Mouse (Mus musculus) c-Kit-positive CD71-positive TER-119-positive erythroid progenitor cells, embryonic 14.5 days (primary cell): ENCODE results near the gene Mettl26.

Experiments used
- DNase-seq: peaks from one replicate; pipeline ENCODE4 v3.0.0-alpha.2; 2013; ENCODE audit warnings: low spot score

The Mettl26 gene

DNA sequence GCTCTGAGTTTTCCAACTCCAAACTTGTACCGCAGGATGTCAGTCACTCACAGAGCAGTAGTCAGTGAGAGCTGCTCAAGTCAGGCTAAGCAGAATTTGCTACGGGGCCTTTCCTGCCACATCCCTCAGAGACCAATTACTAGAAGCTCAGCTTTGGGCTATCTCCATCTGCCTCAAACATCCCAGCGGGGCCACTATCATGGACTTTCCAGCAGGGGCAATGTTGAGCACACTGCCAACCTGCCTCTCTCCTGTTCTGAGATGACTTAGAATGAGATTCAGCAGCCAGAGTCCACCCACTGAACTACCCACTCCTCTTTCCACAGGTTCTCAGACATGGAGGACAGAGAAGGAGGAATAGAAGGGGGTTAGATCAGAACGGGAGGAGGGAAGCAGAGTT lies 10.8 kb downstream of the Mettl26 start:
- no peak for DNase-seq

DNA sequence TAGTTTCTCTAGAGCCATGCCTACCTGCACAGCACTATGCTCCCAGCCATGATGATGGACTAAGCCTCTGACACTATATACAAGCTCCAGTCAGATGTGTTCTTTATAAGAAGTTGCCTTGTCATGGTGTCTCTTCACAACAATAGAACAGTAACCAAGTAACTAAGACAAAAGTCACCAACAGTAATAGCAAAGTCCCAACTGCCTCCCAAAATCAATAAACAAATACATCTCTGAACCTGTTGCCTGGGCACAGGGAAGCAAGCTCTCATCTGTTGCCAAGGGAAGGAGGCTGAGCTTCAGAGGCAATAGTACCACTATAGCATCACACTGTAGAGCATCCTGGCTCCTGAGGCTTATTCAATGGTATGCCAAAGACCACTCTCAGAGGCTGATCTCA lies 11.9 kb downstream of the Mettl26 start:
- DNase-seq: no peak

DNA sequence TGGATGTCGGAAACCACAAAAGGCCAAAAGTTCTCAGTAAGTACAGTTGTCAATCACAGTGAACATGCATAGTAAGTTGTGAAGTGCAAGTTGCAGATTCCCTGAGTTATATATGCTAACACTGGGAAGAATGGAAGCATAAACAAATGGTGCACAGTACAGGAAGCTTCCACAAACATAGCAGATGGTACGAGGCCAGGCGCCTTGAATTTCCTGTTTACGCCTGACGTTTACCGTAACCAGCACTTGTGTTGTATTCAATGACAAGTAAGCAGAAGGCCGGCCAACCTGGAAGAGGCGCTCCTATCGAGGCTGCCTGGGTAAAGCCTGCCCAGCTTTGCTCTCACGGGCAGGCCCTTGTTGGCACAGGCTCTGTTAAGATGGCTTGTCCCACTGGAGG lies 12.6 kb downstream of the Mettl26 start:
- no peak for DNase-seq

DNA sequence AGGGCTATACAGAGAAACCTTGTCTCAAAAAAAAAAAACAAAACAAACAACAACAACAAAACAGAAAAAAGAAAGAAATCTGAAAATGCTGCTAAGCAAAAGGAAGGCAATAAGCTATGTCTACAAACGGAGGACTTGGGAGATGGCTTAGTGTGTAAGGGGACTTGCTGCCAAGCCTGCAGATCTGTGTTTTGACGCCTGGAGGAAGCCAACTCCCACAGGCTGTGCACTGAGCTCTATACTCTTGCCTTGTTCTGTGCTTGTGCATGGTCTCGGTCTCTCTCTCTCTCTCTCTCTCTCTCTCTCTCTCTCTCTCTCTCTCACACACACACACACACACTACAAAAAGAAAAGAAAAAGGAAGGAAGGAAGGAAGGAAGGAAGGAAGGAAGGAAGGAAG lies 14.0 kb downstream of the Mettl26 start:
- no peak for DNase-seq

DNA sequence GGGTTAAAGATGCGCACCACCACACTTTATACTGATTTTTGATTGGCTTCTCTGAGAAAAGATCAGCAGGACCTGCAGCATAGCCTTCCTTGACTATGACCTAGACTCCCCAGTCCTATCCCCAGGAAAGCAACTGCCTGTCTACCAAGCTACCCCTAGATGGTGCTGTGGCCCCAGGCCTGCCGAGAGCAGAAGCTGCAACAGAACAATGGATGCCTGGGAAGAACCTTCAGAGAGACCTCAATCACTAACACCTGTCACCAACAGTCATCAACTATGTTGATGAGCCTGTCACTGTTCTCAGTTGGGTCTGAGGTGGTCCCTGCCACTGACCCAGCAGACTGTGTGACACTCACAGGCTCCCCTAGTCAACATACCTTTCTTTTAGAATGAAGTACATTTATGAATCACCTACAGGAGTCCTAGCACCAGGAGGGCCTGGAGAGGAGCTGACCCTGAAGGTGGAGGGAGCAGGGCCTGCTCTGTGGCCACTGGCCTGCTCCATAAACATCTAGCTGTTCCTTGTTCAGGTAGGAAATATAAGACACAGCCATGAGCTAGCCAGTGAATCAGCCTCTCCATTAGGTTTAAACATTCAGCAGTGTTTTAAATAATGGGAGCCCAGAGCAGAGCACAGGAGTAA lies 19.2 kb downstream of the Mettl26 start:
- DNase-seq: peak; percentile 62

DNA sequence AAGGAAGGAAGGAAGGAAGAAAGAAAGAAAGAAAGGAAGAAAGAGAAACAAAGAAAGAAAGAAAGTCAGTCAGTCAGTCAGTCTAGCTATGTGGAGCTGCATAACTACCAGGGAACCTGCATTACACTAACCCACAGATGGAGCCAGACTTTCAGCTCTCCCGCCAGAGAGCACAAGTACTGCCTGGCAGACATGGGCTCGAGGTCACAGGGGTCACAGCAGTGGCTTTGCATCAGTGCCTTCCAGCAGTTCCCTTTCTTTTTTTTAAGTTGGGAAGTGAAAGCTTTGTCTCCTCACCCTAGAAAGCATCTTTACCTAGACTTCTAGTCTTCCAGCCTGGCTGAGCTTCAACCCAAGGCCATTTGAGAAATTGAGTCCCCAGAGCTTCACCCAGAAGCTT lies 20.5 kb downstream of the Mettl26 start:
- no peak for DNase-seq

DNA sequence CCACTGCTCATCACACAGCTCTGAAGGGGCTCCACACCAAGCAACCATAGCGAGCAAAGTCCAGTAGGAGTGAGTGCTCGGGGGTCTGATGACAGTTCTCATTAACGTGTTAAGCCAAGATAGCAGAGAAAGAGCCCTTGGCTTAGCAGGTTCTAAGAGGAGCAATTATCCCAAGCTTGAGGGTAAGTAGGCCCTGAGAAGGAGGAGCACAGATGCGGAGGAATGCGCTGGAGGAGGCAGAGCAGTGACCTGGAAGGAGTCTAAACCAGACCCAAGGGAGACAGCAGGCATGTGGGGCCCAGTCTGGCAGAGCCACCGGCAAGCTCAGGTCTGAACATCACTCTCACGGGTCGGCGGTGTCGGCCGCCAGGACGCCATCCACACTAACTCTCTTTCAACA lies 21.0 kb downstream of the Mettl26 start:
- DNase-seq: no peak

DNA sequence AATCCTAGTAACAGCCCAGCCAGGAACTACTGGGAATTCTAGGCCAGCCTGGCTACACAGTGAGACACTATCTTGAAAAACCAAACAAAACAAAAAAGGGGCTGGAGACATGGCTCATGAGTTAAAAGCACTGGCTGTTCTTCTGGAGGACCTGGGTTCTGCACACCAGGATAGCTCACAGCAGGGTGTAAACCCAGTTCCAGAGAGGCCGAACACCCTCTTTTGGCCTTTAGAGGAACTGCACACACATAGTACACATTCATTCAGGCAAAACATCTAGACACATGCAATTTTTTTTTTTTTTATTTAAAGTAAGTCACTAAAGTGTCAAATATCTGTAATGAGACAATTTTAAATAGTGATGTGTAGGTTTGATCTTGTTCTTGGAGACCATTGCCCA lies 25.3 kb downstream of the Mettl26 start:
- no peak for DNase-seq

DNA sequence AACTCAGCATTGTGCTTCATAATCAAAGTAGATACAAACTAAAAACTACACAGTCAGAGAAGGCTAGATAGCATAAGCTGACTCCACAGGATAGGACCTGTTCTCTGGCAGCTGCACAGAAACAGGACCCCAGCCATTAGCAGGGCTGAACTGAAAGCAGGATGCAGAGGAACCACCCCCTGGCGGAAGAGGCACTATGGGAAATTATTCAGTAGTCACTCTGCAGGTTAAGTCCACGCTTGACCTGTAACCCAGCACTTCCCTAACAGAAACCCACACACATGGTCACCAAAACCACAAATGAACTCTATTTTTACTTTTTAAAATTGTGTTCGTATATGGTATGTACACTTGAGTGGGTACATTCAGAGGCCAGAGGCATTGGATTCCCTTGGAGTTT lies 28.2 kb downstream of the Mettl26 start:
- no peak for DNase-seq

DNA sequence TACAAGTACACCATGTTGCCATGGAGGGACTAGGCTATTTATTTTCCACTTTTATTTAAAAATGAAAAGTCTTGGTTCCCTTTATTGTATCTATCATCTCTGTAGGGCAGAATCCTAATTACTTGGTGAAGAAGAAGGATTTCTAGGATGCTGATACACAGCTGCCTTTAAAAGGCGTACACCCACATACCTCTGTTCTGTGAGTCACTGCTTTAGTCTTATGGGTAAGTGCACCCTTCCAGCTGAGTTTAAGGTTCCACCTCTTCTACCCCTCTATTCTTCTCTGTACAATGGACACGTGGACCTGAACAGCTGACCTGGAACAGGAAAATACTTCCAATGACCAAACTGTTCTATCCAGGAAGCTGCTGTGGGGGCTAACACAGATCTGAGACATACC lies 32.8 kb downstream of the Mettl26 start:
- DNase-seq: no peak

DNA sequence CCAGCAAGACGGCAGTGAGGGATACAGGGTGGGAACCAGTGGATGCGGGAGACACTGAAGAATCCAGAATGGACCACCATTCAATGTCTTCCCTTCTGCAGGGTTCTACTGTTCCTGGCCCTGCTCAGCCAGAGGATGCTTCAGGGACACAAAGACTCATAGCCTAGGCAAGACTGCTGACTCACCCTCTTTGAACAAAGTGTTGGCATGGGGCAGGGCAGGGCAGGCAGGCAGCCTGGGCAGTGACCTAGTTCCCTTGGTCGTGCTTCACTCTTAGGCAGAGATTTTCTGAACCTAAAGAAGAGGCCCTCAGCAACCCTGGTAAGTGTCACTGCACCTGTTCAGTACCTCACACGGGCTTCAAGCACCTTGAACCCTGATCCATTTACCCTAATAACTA lies 36.9 kb downstream of the Mettl26 start:
- DNase-seq: no peak

DNA sequence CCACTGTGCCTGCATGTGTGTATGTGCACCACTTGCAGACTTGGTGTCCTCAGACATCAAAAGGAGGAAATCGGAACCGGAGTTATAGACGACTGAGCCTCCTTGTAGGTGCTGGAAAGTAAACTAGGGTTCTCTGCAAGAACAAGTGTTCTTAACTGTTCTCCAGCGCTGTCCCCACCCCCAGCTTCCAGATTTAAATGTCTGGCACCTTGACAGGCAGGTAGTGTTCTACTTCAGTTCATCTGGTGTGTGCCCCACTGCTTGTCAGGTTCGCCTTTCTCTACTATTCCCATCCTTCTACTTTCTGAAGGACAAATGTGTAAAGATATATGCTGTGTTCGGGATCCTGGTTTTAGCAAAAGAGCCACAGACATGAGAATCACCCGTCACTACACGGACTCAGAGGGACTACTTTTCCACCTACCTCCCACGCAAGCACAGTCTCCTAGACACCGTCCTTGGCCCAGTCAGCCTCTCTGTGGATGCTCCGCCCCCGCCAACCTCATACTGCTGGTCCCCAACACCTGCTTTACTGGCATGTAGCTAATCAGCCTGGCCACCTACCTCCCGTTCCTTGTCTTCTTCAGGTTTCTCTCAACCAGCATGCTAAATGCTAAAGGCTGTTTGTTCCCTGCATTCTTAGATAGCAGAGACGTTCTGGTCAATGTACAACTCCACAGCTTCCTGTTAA lies 38.5 kb downstream of the Mettl26 start:
- DNase-seq: no peak

DNA sequence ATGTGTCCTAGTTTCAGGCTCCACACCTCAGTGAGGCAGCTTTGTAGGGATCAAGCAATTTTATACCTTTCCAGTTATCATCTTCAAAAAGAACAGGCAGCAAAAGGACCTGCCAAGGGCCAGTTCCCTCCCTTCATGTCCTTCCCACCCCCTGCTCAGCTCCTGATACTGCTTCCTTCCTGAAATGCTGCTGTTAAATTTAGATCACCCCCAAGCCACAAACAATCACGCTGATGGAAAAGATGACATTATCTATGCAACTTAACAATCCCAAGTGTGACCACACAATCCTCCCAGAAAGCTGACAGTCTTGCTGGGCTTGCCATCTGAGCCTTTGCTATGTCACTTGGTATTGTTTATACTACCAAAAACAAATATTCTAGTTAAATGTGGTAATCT lies 39.0 kb downstream of the Mettl26 start:
- DNase-seq: no peak

DNA sequence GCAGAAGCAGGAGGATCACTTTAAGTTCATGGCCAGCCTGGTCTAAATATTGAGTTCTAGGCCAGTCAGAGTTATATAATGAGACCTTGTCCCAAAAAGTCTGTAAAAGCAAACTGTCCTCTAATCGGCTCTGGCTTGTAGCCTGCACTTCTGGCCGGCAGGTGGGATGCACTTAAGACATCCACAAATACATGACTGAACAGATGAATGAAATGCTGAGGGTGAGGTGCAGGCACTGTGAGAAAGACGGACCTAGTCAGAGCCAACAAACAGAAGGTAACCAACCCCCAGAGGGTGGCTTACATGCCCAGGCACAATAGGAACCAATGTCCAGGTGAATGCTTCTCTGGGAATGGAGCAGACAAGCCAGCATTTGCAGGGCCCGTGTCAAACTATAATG lies 39.4 kb downstream of the Mettl26 start:
- DNase-seq: no peak

DNA sequence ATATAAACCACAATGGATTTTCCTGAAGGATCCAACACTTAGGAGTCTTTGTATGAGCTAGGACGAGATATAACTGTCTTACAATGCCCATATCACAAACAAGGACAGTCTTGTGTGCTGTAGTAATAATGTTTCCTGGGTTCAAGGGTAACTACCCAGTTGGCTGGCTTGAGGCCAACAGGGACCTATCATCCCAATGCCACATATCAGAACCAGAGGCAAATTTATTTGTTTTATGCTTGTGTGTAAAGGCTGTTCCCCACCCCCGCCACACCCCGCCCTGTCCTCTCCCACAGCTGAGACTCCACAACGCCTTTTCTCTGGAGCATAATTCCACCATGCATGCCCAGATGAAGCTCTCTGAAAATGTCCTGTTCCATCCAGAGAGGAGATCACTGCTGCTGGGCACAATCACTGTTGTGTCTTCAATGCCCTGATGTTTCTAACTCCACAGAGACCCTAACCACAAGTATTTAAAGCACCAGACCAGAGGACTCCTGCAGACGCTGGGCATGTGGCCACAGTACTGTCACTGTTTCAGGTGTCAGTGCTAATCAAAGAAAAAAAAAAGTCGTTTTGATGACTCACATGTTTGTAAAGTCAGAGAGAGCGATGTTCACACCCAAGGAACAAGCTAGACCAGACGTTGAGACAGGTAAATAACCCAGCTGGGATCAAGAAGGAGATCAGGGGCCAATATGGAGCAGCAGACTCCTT lies 42.2 kb downstream of the Mettl26 start:
- DNase-seq: no peak

DNA sequence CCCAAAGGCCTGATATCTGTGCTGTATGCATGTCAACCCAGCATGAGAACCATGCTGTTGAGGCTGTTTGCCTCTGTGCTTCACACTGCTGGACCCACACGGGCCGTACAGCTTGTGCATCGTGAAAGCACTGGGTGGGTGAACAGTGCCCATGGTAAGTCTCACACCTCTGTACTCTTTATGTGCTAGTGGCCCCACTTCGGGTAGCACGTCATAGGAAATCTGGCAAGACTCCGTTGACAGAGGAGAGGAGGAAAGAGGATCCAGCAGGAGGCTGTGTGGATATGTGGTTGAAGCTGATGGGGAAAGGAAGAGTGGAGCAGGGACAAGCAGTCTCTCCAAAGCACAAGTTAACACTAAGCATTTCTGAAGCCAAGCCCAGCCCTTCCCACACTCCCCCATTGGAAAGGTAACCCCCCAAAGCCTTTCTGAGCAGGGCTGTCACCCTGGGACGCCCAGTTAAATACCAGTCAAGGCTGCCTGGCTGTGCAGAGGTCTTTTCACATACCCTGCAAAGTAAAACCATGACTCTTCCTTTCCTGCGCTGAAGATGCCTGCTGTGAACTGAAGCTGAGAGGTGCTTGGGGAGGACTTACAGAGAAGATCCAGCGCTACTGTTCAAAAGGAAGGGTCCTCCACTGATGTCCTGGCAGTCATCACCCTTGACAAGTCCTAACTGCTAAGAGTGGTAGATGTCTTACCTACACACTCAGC lies 43.3 kb downstream of the Mettl26 start:
- no peak for DNase-seq

DNA sequence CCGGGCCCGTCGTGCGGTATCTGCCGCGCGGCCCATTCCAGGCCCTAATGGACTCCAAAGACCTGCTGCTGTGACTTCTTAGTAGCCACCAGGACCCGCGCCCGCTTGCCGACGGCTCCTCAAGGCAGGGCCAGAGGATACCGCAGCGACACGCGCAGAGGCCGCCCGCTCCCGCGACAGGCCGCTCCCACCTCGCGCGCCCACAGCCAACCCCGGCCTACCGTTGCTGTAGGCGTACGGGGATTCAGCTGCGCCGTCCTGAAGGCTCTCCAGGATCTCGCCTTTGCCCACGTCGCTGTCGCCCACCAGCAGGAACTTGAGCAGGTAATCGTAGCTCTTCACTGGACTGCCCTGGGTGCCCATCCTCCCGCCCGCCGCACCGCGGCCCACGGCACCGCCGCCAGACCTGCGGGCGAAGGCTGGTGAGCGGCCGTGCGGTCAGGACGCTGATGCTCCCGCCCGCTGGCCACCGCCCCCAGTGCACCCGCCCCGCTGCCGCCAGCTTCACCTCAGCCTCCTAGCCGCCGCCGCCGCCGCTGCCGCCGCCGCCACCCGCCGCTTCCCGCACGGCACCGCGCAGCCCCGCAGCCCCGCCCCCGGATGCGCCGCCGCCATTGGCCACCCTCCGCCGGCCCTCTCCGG lies 44.4 kb downstream of the Mettl26 start, which contains the start of gene Rab40c:
TSS of gene Rab40c (minus strand) at position 584 of the 642 bp plus-strand sequence.
- DNase-seq: no peak

DNA sequence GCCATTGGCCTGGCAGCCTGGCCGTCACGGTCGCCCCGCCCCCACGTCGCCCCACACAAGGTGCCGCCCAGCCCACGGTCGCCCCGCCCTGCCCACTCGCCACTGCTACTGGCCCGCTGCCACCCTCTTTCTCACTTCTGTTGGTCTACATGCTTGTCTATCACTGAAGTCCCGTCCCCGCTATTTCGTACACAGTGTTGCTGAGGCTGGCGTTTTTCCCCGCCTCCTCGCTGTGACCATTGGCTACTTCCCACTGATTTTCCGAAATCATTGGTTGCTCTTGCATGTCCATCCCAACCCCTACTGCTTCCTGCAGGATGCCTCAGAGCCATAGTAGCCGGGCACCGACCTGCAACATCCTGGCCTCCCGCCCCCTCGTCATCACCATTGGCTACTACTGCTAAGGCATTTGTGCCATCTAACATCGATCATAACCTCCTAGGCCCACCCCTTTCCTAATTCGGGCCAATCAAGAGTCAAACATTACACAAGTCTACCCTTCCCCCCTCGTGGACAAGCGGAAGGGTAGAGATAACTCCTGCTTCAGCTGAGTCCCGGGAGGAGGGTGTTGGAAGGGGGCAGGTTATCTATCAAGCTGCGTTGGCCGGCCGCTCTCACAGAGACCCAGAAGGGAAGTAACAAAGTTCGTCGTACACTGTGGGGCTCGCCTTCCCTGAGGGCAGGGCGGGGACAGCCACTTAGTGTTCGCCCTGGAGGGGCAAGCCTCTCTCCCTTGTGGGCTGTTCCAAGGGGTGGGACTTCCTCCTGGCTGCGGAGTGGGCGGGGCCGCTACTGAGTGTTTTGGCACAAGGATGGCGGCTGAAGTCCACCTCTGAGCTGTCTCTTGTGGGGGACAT lies 45.1 kb downstream of the Mettl26 start:
- peak; percentile 99 for DNase-seq

DNA sequence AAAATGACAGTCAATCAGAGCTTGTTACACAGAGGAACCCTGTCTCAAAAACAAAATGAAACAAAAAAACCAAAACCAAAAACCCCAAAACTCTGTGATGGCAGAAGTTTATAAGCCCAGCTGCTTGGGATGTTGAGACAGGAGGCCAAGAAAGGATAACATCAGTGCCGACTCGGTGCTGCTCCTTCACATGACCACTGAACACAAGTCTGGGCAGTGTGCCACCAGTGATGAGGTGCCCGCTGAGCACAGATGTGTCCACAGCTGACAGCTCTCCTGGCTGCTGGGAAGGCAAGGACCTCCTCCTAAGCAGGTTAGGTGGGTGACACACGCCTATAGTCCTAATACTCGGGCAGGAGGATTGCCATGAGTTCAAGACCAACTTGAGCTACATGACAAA lies 47.2 kb downstream of the Mettl26 start:
- DNase-seq: no peak

DNA sequence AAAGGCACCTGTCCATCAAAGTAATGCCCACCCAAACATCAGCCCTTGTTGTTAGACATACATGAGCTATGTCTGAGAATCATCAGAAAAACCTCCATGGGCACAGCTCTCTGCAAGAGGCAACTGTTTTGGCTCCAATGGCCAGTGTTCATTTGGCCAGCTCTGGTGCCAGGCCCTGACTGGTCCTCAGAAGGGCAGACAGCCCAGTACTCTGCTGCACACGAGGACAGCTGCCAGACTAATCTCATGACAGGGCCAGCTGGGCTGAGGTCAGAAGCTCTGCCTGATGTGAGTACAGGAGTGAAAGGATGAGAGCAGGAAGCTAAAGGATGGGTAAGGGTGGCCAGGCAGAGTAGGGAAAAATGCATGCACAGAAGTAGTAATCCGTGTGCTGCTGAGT lies 50.5 kb downstream of the Mettl26 start:
- DNase-seq: no peak
